Mouse (Mus musculus) embryonic fibroblast, embryonic 13.5 days (primary cell): ENCODE data around the gene Pgm5.

Source experiments
- CTCF ChIP-seq: IDR thresholded peaks from 2 replicates; pipeline ENCODE4 v1.5.1; 2011; ENCODE audit warnings: mild to moderate bottlenecking, control low read depth, low read length, moderate library complexity, borderline replicate concordance; ENCODE audit not compliant: insufficient read depth
- POLR2A ChIP-seq: IDR thresholded peaks from 2 replicates; pipeline ENCODE4 v1.6.1; 2011; ENCODE audit warnings: low read depth, mild to moderate bottlenecking, control low read depth, low read length, moderate library complexity

GRCm38 (mm10) chr19:24644971-24645370 is 216.7 kb downstream of the Pgm5 start:
- no peak for TF ChIP-seq POLR2A
- TF ChIP-seq CTCF, result no peak
